Mouse (Mus musculus): ENCODE data around the gene Gm20696. TPM values are rescaled to one million over a fixed set of nuclear protein-coding genes. Genes with fewer than 3 reads are reported as not detected.

The Gm20696 gene
- total RNA-seq, 2 experiments from 2014 or later, result 0.73 to 0.90 TPM

GRCm38 (mm10) chr6:99600168-99600793 is 66.3 kb downstream of the Gm20696 start:
- intact Hi-C loops (cut with DNase I; ENCODE audit: low total_unique reads), result loop anchor here (2.0 to 10.0 kb wide), 2 partner anchors 1075 to 1495 kb away; no protein-coding TSS in a partner anchor
- DNase-seq, result peak; percentile 47

- no peak for DNase-seq
- intact Hi-C loops (cut with DNase I; ENCODE audit: low total_unique reads), result loop anchor here (2.0 to 10.0 kb wide), 2 partner anchors 1075 to 1495 kb away; no protein-coding TSS in a partner anchor
Observed at GRCm38 (mm10) chr6:99599651-99600050, 66.9 kb downstream of the Gm20696 start.

GRCm38 (mm10) chr6:99599229-99599628 is 67.4 kb downstream of the Gm20696 start:
- peak; percentile 37 for DNase-seq
- intact Hi-C loops (cut with DNase I; ENCODE audit: low total_unique reads), result no loop called here

- intact Hi-C loops (cut with DNase I; ENCODE audit: low total_unique reads), result no loop called here
Observed at GRCm38 (mm10) chr6:99577040-99577439, 89.6 kb downstream of the Gm20696 start.

GRCm38 (mm10) chr6:99575633-99576032 is 91.0 kb downstream of the Gm20696 start:
- no peak for DNase-seq
- intact Hi-C loops (cut with DNase I; ENCODE audit: low total_unique reads), result no loop called here

More at GRCm38 (mm10) chr6:99577040-99577439, 89.6 kb downstream of the Gm20696 start:
- no peak for DNase-seq

- no peak for DNase-seq
- intact Hi-C loops (cut with DNase I; ENCODE audit: low total_unique reads), result no loop called here
Observed at GRCm38 (mm10) chr6:99573343-99573742, 93.3 kb downstream of the Gm20696 start.

- intact Hi-C loops (cut with DNase I; ENCODE audit: low total_unique reads), result no loop called here
- no peak for DNase-seq
Observed at GRCm38 (mm10) chr6:99572071-99572470, 94.5 kb downstream of the Gm20696 start.

GRCm38 (mm10) chr6:99566921-99567320 is 99.7 kb downstream of the Gm20696 start:
- no peak for DNase-seq
- intact Hi-C loops (cut with DNase I; ENCODE audit: low total_unique reads), result no loop called here

- no peak for DNase-seq
- intact Hi-C loops (cut with DNase I; ENCODE audit: low total_unique reads), result no loop called here
Observed at GRCm38 (mm10) chr6:99564766-99565165, 101.8 kb downstream of the Gm20696 start.

- DNase-seq, result no peak
- intact Hi-C loops (cut with DNase I; ENCODE audit: low total_unique reads), result no loop called here
Observed at GRCm38 (mm10) chr6:99556950-99557349, 109.6 kb downstream of the Gm20696 start.

- intact Hi-C loops (cut with DNase I; ENCODE audit: low total_unique reads), result no loop called here
Observed at GRCm38 (mm10) chr6:99552816-99553215, 113.8 kb downstream of the Gm20696 start.

GRCm38 (mm10) chr6:99546416-99546815 is 120.2 kb downstream of the Gm20696 start:
- intact Hi-C loops (cut with DNase I; ENCODE audit: low total_unique reads), result no loop called here
- no peak for DNase-seq

More at GRCm38 (mm10) chr6:99552816-99553215, 113.8 kb downstream of the Gm20696 start:
- no peak for DNase-seq

GRCm38 (mm10) chr6:99545437-99545836 is 121.2 kb downstream of the Gm20696 start:
- intact Hi-C loops (cut with DNase I; ENCODE audit: low total_unique reads), result no loop called here
- no peak for DNase-seq

GRCm38 (mm10) chr6:99541105-99541504 is 125.5 kb downstream of the Gm20696 start:
- no peak for DNase-seq
- intact Hi-C loops (cut with DNase I; ENCODE audit: low total_unique reads), result no loop called here

GRCm38 (mm10) chr6:99540653-99541052 is 125.9 kb downstream of the Gm20696 start:
- DNase-seq, result no peak
- intact Hi-C loops (cut with DNase I; ENCODE audit: low total_unique reads), result no loop called here

- no peak for DNase-seq
- intact Hi-C loops (cut with DNase I; ENCODE audit: low total_unique reads), result no loop called here
Observed at GRCm38 (mm10) chr6:99540146-99540545, 126.5 kb downstream of the Gm20696 start.

GRCm38 (mm10) chr6:99538194-99538941 is 128.2 kb downstream of the Gm20696 start:
- no peak for DNase-seq
- intact Hi-C loops (cut with DNase I; ENCODE audit: low total_unique reads), result no loop called here

GRCm38 (mm10) chr6:99534211-99534745 is 132.3 kb downstream of the Gm20696 start:
- intact Hi-C loops (cut with DNase I; ENCODE audit: low total_unique reads), result no loop called here
- DNase-seq, result no peak

GRCm38 (mm10) chr6:99532458-99532857 is 134.1 kb downstream of the Gm20696 start:
- DNase-seq, result no peak
- intact Hi-C loops (cut with DNase I; ENCODE audit: low total_unique reads), result no loop called here

GRCm38 (mm10) chr6:99528972-99529371 is 137.6 kb downstream of the Gm20696 start:
- no peak for DNase-seq
- intact Hi-C loops (cut with DNase I; ENCODE audit: low total_unique reads), result no loop called here
